Mouse (Mus musculus) adipose tissue, adult 10 weeks (tissue): ENCODE data around the gene Sez6l2. TPM values are rescaled to one million over a fixed set of nuclear protein-coding genes. Genes with fewer than 3 reads are reported as not detected.

Experiments
- polyA plus RNA-seq: library from polyadenylated mRNA; stranded (reverse); fragments of 350-450 nt; fragmentation: Illumina TruSeq; extraction: RNeasy Lipid Tissue Mini Kit (QIAGEN cat#74804); gene quantifications from one replicate; pipeline ENCODE4 v1.2.3, GENCODE M21; 2014; ENCODE audit warnings: low read depth, low replicate concordance

The Sez6l2 gene
- polyA plus RNA-seq: 1.5 TPM

DNA sequence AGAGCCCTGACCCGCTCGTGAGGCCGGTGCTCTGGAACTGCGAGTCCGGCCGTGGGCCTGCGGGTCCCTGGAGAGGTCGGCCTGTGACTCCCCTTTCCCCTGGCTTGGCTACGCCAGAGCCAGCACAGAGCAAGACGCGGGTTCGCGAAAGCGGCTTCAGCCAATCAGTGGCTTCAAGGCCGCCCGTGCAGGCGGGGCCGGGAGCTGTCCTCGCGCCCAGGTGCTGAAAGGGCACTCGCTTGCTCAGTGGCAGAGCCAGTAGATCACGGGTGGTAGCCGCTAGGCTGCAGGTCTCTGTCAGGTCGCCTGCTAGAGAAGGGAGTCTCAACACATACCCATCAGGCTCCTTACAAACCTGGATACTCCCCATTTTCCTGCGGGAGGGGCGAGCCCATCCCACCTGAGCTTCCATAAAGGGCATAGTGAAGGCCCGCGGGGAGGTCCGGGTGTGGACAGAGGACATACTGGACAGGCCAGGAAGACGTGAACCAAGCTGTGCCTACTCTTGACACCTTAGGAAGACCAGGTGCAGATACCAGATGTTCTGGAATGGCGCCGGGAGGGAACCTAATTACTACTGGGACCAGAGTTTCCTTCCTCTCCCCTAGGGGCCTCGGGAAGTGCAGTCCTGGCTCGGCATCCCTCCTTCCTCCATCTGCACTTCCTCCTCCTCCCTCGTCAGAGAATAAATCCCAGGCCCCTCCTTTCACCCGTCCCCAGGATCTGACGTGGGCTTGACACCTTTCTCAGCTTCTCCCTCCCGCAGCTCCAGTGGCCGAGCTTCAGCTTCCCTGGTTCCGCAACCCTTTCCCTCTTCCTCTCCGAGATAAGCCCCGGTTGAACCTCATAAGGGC, at the start of gene Sez6l2:
Gene Sez6l2, plus strand, starts transcription at position 771 of the 854 bp plus-strand sequence.

GRCm38 (mm10) chr7:126922624-126923060, 27.7 kb upstream of the Sez6l2 start, which contains the start of gene Tmem219:
Gene Tmem219, minus strand, starts transcription at chr7:126922917.

GRCm38 (mm10) chr7:126928384-126929037, 21.9 kb upstream of the Sez6l2 start, which contains the start of gene Kctd13:
Gene Kctd13, plus strand, starts transcription at chr7:126928879.

GRCm38 (mm10) chr7:126949403-126949792, 965 bp upstream of the Sez6l2 start, which contains the start of gene Asphd1:
Gene Asphd1, minus strand, starts transcription at chr7:126949582.

DNA sequence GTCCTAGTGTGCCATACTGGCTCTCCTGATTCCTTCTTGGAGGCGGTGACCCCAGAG, 25.4 kb downstream of the Sez6l2 start, which contains the start of gene Cdipt:
Gene Cdipt, plus strand, starts transcription at position 22 of the 57 bp plus-strand sequence.

GRCm38 (mm10) chr7:126975950-126976866, 25.8 kb downstream of the Sez6l2 start, which contains the start of gene Cdiptos:
Gene Cdiptos, minus strand, starts transcription at chr7:126976098.

GRCm38 (mm10) chr7:127014320-127014719, 64.0 kb downstream of the Sez6l2 start, which contains the start of gene Mvp:
Gene Mvp, minus strand, starts transcription at chr7:127014621.

GRCm38 (mm10) chr7:127016481-127016485, 65.9 kb downstream of the Sez6l2 start, which contains the start of gene Pagr1b:
Gene Pagr1b, minus strand, starts transcription at chr7:127016484.

DNA sequence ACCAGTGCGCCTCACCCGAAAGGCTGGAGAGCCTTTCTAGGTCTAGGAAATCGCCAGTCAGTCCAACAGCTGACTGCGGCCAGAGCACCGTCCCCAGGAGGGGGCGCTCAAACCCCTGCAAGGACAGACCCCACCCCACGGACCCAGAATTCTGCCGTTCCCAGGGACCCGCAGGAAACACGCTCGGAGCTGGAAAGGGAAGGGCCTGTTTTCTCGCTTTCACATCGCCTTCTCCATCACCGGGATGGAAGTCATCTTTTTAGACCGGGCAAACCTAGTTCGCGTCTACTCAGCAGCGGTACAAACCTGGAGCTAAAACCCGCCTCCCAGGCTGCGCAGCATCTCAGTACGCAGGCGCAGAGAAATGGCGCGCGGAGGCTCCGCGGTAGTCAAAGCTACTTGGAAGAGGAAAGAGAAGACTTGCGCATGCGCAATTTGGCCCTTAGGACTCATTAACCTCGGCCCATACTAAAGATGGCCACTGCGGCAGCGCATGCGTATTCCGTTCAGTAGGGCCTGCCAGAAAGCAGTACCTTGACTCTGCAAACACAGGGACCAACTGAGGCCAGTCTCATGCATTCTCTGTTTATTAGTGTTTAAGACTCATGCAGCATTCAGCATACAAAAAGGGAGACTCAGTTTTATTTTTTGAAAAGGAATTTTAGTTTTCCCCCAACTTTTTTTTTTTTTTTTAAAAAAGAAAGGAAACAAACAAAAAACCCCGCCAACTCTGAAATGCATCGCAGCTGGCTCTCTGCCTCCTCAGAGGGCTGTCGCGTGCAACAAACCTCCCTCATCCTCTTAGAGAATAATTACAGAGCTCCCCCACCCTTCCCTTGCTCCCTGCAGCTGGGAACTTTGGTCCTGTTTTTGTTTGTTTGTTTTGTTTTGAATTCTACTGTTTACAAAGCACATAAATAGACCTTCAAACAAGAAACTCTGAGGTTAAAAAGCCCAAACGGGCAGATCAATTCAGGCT, 66.9 kb downstream of the Sez6l2 start, which contains the start of gene Pagr1a:
Gene Pagr1a, minus strand, starts transcription at position 382 of the 979 bp plus-strand sequence.

Other genes with a start within 250 kb of the Sez6l2 start
- gene Coro1a, start 242.8 kb upstream of the Sez6l2 start, polyA plus RNA-seq: 29.4 TPM
- 92.1 TPM for gene Mapk3, start 191.0 kb upstream of the Sez6l2 start, polyA plus RNA-seq
- 3.7 TPM for gene Gdpd3, start 184.2 kb upstream of the Sez6l2 start, polyA plus RNA-seq
- 135 TPM for gene Ypel3, start 173.6 kb upstream of the Sez6l2 start, polyA plus RNA-seq
- gene Tbx6, start 169.1 kb upstream of the Sez6l2 start, polyA plus RNA-seq: 1.4 TPM
- 76.2 TPM for gene Ppp4c, start 158.1 kb upstream of the Sez6l2 start, polyA plus RNA-seq
- 5.7 TPM for gene Fam57b, start 152.9 kb upstream of the Sez6l2 start, polyA plus RNA-seq
- gene 4930451I11Rik, start 118.9 kb upstream of the Sez6l2 start, polyA plus RNA-seq: 1.2 TPM
- gene Doc2a, start 103.1 kb upstream of the Sez6l2 start, polyA plus RNA-seq: not detected
- gene Hirip3, start 88.6 kb upstream of the Sez6l2 start, polyA plus RNA-seq: 20.1 TPM
- gene Ino80e, start 88.2 kb upstream of the Sez6l2 start, polyA plus RNA-seq: 32.6 TPM
- 53.1 TPM for gene Taok2, start 65.9 kb upstream of the Sez6l2 start, polyA plus RNA-seq
- 58.2 TPM for gene Tmem219, start 27.6 kb upstream of the Sez6l2 start, polyA plus RNA-seq
- 12.5 TPM for gene Kctd13, start 21.7 kb upstream of the Sez6l2 start, polyA plus RNA-seq
- gene Asphd1, start 981 bp upstream of the Sez6l2 start, polyA plus RNA-seq: 0.30 TPM
- gene Cdipt, start 25.4 kb downstream of the Sez6l2 start, polyA plus RNA-seq: 96.0 TPM
- gene Cdiptos, start 25.5 kb downstream of the Sez6l2 start, polyA plus RNA-seq: 29.3 TPM
- 50.9 TPM for gene Mvp, start 64.1 kb downstream of the Sez6l2 start, polyA plus RNA-seq
- gene Pagr1b, start 65.9 kb downstream of the Sez6l2 start, polyA plus RNA-seq: 1.6 TPM
- gene Pagr1a, start 66.8 kb downstream of the Sez6l2 start, polyA plus RNA-seq: not detected
- 26.3 TPM for gene Gm42742, start 70.5 kb downstream of the Sez6l2 start, polyA plus RNA-seq
- 2.7 TPM for gene Prrt2, start 70.6 kb downstream of the Sez6l2 start, polyA plus RNA-seq
- gene Maz, start 76.5 kb downstream of the Sez6l2 start, polyA plus RNA-seq: 78.3 TPM
- 3.2 TPM for gene Kif22, start 91.9 kb downstream of the Sez6l2 start, polyA plus RNA-seq
- gene Zg16, start 136.8 kb downstream of the Sez6l2 start, polyA plus RNA-seq: 1.4 TPM
- gene AI467606, start 140.8 kb downstream of the Sez6l2 start, polyA plus RNA-seq: 12.4 TPM
- gene Qprt, start 171.7 kb downstream of the Sez6l2 start, polyA plus RNA-seq: 1.2 TPM
- gene Spn, start 187.3 kb downstream of the Sez6l2 start, polyA plus RNA-seq: 1.4 TPM
- gene Cd2bp2, start 245.5 kb downstream of the Sez6l2 start, polyA plus RNA-seq: 52.6 TPM